Mouse (Mus musculus): ENCODE measurements around the gene Tom1.

DNA sequence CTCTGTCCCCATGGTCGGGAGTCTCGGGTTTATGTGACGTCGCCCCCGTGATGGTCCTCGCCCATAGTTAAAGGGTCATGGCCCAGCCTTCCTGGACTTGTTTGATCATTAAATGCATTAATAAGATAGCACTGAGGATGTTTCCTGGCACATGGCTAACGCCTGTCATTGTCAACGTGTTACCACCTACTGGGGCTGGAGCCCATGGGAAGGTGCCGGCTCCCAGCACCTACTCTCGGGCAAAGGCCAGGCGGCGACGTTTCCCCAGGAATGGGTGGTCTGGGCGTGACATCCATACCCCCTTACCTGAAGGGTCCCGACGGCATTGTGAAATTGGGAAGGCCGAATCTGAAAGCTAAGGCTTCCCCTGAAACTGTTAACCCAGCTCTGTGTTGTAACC is 780 bp downstream of the Tom1 start:
- no peak for TF ChIP-seq USF1 (IDR thresholded peaks at IDR 0.05; ENCODE audit: low read depth, low read length)
- TF ChIP-seq POLR2A (IDR thresholded peaks at IDR 0.05; ENCODE audit: control insufficient read depth in 1 of 2, insufficient read depth in 1 of 2, low read depth in 1 of 2, low read length in 2 of 2, poor library complexity in 1 of 2): no peak
- TF ChIP-seq MAZ (IDR thresholded peaks at IDR 0.05; ENCODE audit: low read depth, low read length): no peak
- TF ChIP-seq BHLHE40 (IDR thresholded peaks at IDR 0.05; ENCODE audit: borderline replicate concordance, low read depth, low read length): no peak
- TF ChIP-seq GATA1 (IDR thresholded peaks at IDR 0.05; ENCODE audit: low read depth, low read length): no peak
- TF ChIP-seq JUND (IDR thresholded peaks at IDR 0.05; ENCODE audit: low read depth, low read length): no peak
- TF ChIP-seq RAD21 (IDR thresholded peaks at IDR 0.05; ENCODE audit: low read depth, low read length): no peak
- TF ChIP-seq CTCF (IDR thresholded peaks at IDR 0.05 in 2 of 3, conservative IDR thresholded peaks at IDR 0.05 in 1 of 3; ENCODE audit: control insufficient read depth in 1 of 3, insufficient read depth in 1 of 3, low read depth in 2 of 3, low read length in 3 of 3, poor library complexity in 1 of 3, severe bottlenecking in 1 of 3): no peak
- TF ChIP-seq CHD1 (IDR thresholded peaks at IDR 0.05; ENCODE audit: low read depth, low read length): no peak
- no peak for TF ChIP-seq EP300 (IDR thresholded peaks at IDR 0.05; ENCODE audit: low read depth in 1 of 2, low read length in 2 of 2)
- no peak for TF ChIP-seq MEF2A (IDR thresholded peaks at IDR 0.05; ENCODE audit: extremely low read depth, insufficient replicate concordance, low read depth, low read length, poor library complexity, severe bottlenecking)
- TF ChIP-seq ELF1 (IDR thresholded peaks at IDR 0.05; ENCODE audit: low read depth, low read length): no peak
- no peak for TF ChIP-seq MAFK (IDR thresholded peaks at IDR 0.05; ENCODE audit: borderline replicate concordance, low read depth, low read length)

All from MEL (cell line).